Mouse (Mus musculus) MEL-GATA-1-ER (cell line): Measurements from ENCODE around the gene A030005K14Rik.

Source experiments
- DNase-seq: peaks from one replicate; pipeline ENCODE4 v3.0.0-alpha.2; 2012; ENCODE audit warnings: low read depth; ENCODE audit errors: extremely low read depth

The A030005K14Rik gene

DNA sequence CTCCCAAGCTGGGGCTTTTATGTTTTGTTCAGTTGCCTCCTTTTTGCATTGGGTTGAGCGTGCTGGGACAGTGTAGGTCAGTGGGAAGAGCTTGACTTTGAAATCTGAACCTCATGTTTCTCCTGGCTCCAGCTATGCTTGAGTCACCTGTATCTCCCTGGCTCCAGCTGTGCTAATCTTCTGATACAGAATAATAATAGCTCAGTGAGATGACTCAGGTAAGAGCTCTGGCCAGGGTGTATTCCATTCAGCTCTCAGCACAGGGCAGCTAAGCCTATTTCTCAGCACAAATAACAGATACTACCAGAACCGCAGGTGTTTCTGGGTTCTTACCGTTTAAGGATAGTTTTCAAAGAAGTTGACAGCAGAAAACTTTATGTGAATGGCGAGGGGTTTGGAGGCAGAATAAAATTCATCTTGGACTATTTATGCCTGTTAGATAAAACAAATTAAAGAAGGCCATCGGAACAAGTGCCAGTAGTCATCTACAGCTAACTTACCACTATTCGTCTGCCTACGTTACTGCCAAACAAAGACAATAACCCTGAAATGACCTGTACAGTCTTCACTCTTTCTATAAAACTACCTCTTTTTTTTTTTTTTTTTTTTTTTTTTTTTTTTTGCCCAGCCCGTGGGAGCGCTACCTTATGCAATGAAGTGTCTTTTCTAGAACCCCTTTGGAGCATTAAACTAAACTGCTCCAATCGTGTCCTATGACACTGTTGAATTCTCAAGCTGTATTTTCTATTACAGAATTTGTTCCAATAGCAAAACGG lies 22.1 kb downstream of the A030005K14Rik start:
- DNase-seq, result no peak

GRCm38 (mm10) chr1:83034509-83034908 lies 24.7 kb downstream of the A030005K14Rik start:
- no peak for DNase-seq

DNA sequence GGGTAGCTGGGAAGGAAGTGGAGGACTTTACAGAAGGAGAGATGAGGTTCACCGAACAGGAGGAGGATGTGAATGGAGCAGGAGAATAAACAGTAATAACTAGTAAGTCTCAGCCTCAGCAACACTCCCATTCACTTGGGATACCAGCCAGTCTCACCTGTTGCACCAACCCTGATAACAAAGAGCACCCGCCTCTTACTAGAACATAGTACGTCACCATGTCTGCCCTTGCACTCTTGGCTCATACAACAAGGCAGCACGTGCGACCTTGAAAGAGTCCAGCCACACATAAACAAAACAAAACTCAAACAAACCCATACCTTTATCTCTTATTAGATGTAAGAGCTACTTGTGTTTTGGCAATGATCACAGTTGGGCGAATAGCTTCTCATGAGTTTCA lies 26.7 kb downstream of the A030005K14Rik start:
- no peak for DNase-seq

- no peak for DNase-seq
Observed at GRCm38 (mm10) chr1:83031950-83032349, 27.2 kb downstream of the A030005K14Rik start.

DNA sequence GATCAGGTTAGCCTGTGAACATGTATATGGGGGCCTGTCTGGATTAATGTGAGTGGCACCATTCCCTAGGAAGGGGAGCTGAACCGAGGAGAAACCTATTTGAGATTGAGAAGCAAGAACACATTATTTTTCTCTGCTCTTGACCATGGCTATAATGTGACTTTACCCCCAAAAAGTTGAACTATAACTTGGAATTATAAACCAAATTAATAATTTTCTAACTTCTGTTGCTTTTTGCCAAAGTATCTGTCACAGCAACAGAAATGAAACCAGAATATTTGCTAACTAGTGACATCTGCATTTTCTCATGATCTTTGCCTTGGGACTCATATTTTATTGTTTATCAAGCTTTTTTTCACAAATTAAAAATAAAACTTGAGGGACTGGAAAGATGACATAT lies 42.6 kb downstream of the A030005K14Rik start:
- no peak for DNase-seq

- DNase-seq, result no peak
Observed at GRCm38 (mm10) chr1:83015329-83015879, 43.8 kb downstream of the A030005K14Rik start.

DNA sequence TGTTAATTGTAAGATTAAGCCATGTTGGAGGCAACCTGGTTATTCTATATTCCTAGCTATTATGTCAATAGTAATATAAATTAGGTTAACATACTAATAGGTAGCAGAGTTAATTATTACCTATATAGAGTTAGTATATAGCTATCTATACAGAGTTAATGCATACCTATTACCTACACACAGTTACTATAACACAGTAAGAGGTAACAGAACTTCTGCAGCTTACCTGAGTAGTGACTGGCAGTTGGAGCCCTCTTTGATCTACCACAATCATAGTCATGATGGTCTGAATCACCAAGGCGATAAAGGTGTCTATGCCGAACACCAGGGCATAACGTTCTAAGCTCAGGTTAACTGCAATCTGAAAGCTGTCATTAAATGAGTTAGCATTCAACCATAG lies 44.7 kb downstream of the A030005K14Rik start:
- DNase-seq, result no peak
